Mouse (Mus musculus) intestine, embryonic 15.5 days (tissue): ENCODE results near the gene Neu3. TPM values are rescaled to one million over a fixed set of nuclear protein-coding genes. Genes with fewer than 3 reads are reported as not detected.

Source experiments
- ATAC-seq: fragments of 200-750 bp; cut with Nextera tagmentation; 2 replicates; pipeline ENCODE4 v1.8.0; 2017; ENCODE audit warnings: moderate TSS enrichment, moderate library complexity
- H3K27ac ChIP-seq: fragments of 300-500 bp; sonication (generic); 2 replicates; pipeline ENCODE4 v1.5.1; 2015; ENCODE audit warnings: mild to moderate bottlenecking, inconsistent platforms
- H3K27me3 ChIP-seq: fragments of 300-500 bp; sonication (generic); replicated peaks from 2 replicates; pipeline ENCODE4 v1.6.1; 2015; ENCODE audit warnings: inconsistent platforms
- H3K36me3 ChIP-seq: fragments of 300-500 bp; sonication (generic); 2 replicates; pipeline ENCODE4 v1.6.1; 2015; ENCODE audit warnings: inconsistent platforms
- H3K4me1 ChIP-seq: fragments of 300-500 bp; sonication (generic); replicated peaks from 2 replicates; pipeline ENCODE4 v1.6.1; 2015; ENCODE audit warnings: inconsistent platforms
- H3K4me2 ChIP-seq: fragments of 300-500 bp; sonication (generic); replicated peaks from 2 replicates; pipeline ENCODE4 v1.6.1; 2015; ENCODE audit warnings: mild to moderate bottlenecking, inconsistent platforms
- H3K4me3 ChIP-seq: fragments of 300-500 bp; sonication (generic); replicated peaks from 2 replicates; pipeline ENCODE4 v1.5.1; 2015; ENCODE audit warnings: inconsistent platforms
- H3K9ac ChIP-seq: fragments of 300-500 bp; sonication (generic); 2 replicates; pipeline ENCODE4 v1.6.1; 2015; ENCODE audit warnings: inconsistent platforms
- H3K9me3 ChIP-seq: fragments of 300-500 bp; sonication (generic); 2 replicates; pipeline ENCODE4 v1.6.1; 2016; ENCODE audit warnings: inconsistent platforms
- WGBS: fragments of 180-500 bp; shearing (Covaris S2); methylation state at CpG from one replicate; pipeline ENCODE4 v1.1.7; 2015; 5-methylcytosine and 5-hydroxymethylcytosine counted together
- polyA plus RNA-seq: library from polyadenylated mRNA; unstranded; fragments of >200 nt; fragmentation: Nextera tagmentation; extraction: Ambion mirVana; gene quantifications from 2 replicates; pipeline ENCODE4 v1.2.1, GENCODE M21; 2015

The Neu3 gene
- polyA plus RNA-seq, 1 experiment from 2014 or later: 5.2 TPM

- Histone ChIP-seq H3K27me3 (no peaks in the 10 kb centered on the region), H3K4me2 (no peak overlapping the region), H3K27ac (no peak overlapping the region), H3K9ac (no peak overlapping the region), H3K4me1 (no peaks in the 10 kb centered on the region), H3K9me3 (no peaks in the 10 kb centered on the region), H3K36me3 (no peaks in the 10 kb centered on the region), H3K4me3 (no peak overlapping the region)
- ATAC-seq: no peak
- 86% methylated on average over 3 of the region's 3 CpGs for WGBS
Measured at GRCm38 (mm10) chr7:99785553-99785952, 42.7 kb downstream of the Neu3 start.

GRCm38 (mm10) chr7:99783421-99783820 is 44.8 kb downstream of the Neu3 start:
- Histone ChIP-seq H3K27me3 (no peaks in the 10 kb centered on the region), H3K27ac (no peak overlapping the region), H3K4me3 (no peak overlapping the region), H3K9me3 (no peaks in the 10 kb centered on the region), H3K36me3 (no peaks in the 10 kb centered on the region), H3K4me1 (no peaks in the 10 kb centered on the region), H3K4me2 (no peak overlapping the region), H3K9ac (no peak overlapping the region)
- WGBS: 90% methylated on average over 7 of the region's 7 CpGs
- no peak for ATAC-seq

- Histone ChIP-seq H3K9ac (no peak overlapping the region), H3K27me3 (no peaks in the 10 kb centered on the region), H3K9me3 (no peaks in the 10 kb centered on the region), H3K4me2 (no peak overlapping the region), H3K27ac (no peak overlapping the region), H3K4me1 (no peaks in the 10 kb centered on the region), H3K4me3 (no peak overlapping the region), H3K36me3 (no peaks in the 10 kb centered on the region)
- ATAC-seq: no peak
- WGBS: 68% methylated on average over 2 of the region's 2 CpGs
Measured at GRCm38 (mm10) chr7:99781916-99782315, 46.3 kb downstream of the Neu3 start.

GRCm38 (mm10) chr7:99781385-99781784 is 46.8 kb downstream of the Neu3 start:
- no peaks in the 10 kb centered on the region for H3K27me3 ChIP-seq
- ATAC-seq: no peak
- 67% methylated on average over 5 of the region's 5 CpGs for WGBS
- no peak overlapping the region for H3K4me3 ChIP-seq
- no peaks in the 10 kb centered on the region for H3K9me3 ChIP-seq
- H3K27ac ChIP-seq: no peak overlapping the region
- no peak overlapping the region for H3K9ac ChIP-seq
- H3K36me3 ChIP-seq: no peaks in the 10 kb centered on the region
- H3K4me1 ChIP-seq: no peaks in the 10 kb centered on the region
- no peak overlapping the region for H3K4me2 ChIP-seq

GRCm38 (mm10) chr7:99763207-99763606 is 65.0 kb downstream of the Neu3 start, which contains the start of gene Olfr521:
TSS of gene Olfr521 (plus strand) at chr7:99763507.
- Histone ChIP-seq H3K4me2 (no peak within 1 kb of the TSS), H3K27ac (no peak within 1 kb of the TSS)
- WGBS: 96% methylated on average over 2 of the region's 2 CpGs

More at GRCm38 (mm10) chr7:99763207-99763606, 65.0 kb downstream of the Neu3 start, which contains the start of gene Olfr521:
- Histone ChIP-seq H3K4me3 (no peak within 1 kb of the TSS), H3K9ac (no peak within 1 kb of the TSS), H3K9me3 (peaks cover 8% of the 10 kb centered on the region; the same call in 1 of the 2 replicates), H3K27me3 (no peaks in the 10 kb centered on the region), H3K4me1 (no peaks in the 10 kb centered on the region), H3K36me3 (no peaks in the 10 kb centered on the region)
- no peak for ATAC-seq

Other genes starting within 250 kb of the Neu3 start
- 1.3 and 1.4 TPM in 2 replicates for gene Tpbgl, start 201.3 kb downstream of the Neu3 start, polyA plus RNA-seq
- 2.7 and 3.1 TPM in 2 replicates for gene Slco2b1, start 117.1 kb downstream of the Neu3 start, polyA plus RNA-seq
- not detected in 2 replicates for gene Olfr520, start 98.1 kb downstream of the Neu3 start, polyA plus RNA-seq
- not detected in 2 replicates for gene Olfr521, start 64.9 kb downstream of the Neu3 start, polyA plus RNA-seq
- 0.10 and 0.11 TPM in 2 replicates for gene Xrra1, start 30.7 kb upstream of the Neu3 start, polyA plus RNA-seq
- gene Spcs2, start 35.0 kb upstream of the Neu3 start, polyA plus RNA-seq: 387 and 427 TPM in 2 replicates
- 3.5 and 3.9 TPM in 2 replicates for gene Rnf169, start 152.0 kb upstream of the Neu3 start, polyA plus RNA-seq
- 0.69 and 0.72 TPM in 2 replicates for gene Chrdl2, start 177.8 kb upstream of the Neu3 start, polyA plus RNA-seq